Mouse (Mus musculus): ENCODE results near the gene Cped1. TPM values are rescaled to one million over a fixed set of nuclear protein-coding genes. Genes with fewer than 3 reads are reported as not detected.

Cped1 gene
- polyA plus RNA-seq, 1 experiment from 2014 or later: 25.0 TPM

DNA sequence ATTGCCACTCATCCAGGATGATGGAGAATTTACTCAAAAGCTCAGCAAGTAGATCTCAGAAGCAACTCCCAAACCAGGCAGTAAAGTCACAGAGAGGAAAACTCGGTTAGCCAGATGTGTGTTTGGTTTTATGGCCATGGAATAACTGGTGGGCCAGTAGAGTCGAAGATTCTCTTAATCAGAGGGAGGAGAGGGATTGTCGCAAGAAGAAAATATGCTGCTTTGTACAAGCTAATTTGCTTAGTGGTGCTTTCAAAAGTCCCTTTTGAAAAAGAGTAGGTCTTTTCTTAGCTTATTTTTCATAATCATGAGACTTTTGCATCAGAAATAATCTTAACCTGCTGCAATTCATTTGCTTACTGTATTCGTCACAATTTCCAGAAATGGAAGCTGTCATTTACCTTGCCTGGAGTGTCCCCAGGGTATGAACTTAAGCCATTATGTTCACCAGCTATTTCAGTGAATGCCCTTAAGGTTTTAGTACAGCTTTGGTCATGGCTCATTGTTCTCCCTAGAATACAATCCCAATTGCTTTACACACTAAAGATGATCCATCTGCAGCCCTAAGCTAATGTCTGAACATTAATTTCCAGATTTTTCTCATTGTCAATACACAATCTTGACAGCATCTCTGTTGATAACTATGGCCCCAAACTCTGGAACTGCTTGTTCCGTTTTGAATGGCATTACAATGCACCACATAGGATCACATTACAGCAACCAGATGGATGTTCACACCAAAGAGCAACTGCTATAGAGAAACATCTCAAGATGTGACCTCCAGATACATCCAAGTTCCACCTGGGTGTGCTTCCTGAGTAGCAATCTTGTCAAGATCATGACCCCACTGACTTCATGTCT, 282.3 kb downstream of the Cped1 start:
- H3K4me3 ChIP-seq (ENCODE audit: low read depth, low read length): no peak overlapping the region
- no peaks in the 10 kb centered on the region for H3K4me1 ChIP-seq (ENCODE audit: insufficient read depth, low read depth, low read length)
- H3K27me3 ChIP-seq (replicated peaks; ENCODE audit: insufficient read depth, low read length): no peaks in the 10 kb centered on the region
- TF ChIP-seq EP300 (IDR thresholded peaks at IDR 0.05): no peak
- no peak for TF ChIP-seq CTCF (IDR thresholded peaks at IDR 0.05)
- DNase-seq (ENCODE audit: low spot score) (no peak), ATAC-seq (no peak)
- no peak overlapping the region for H3K27ac ChIP-seq (ENCODE audit: low read length)
- H3K4me2 ChIP-seq (replicated peaks; ENCODE audit: low read depth, low read length): no peak overlapping the region
- H3K9me3 ChIP-seq (ENCODE audit: low read length): no peaks in the 10 kb centered on the region
- no peaks in the 10 kb centered on the region for H3K36me3 ChIP-seq (ENCODE audit: insufficient read depth, low read length)
- 70% methylated on average over 5 of the region's 5 CpGs for WGBS
- no peak overlapping the region for H3K9ac ChIP-seq (replicated peaks; ENCODE audit: low read depth)

DNA sequence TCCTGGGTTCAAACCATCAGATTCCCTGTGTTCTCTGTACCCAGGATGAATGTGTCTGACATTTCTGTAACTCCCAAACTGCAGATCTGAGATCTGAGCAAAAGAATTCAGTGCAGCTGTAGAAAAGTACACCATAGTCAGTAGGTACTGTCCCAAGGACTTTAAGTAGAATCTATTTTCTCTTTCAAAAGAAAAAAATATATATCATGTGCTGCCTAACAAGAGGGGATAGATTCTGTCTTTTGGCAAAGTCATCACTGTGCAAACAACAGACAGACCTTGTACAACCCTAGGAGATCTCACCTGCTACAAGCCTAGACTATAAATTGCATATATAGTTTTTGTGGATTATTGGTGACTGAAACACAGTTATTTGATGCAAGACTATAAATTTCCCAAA, 283.0 kb downstream of the Cped1 start:
- TF ChIP-seq EP300 (IDR thresholded peaks at IDR 0.05) (no peak), CTCF (IDR thresholded peaks at IDR 0.05) (no peak)
- DNase-seq (ENCODE audit: low spot score) (no peak), ATAC-seq (no peak)
- Histone ChIP-seq H3K36me3 (ENCODE audit: insufficient read depth, low read length) (no peaks in the 10 kb centered on the region), H3K9ac (replicated peaks; ENCODE audit: low read depth) (no peak overlapping the region), H3K4me1 (ENCODE audit: insufficient read depth, low read depth, low read length) (no peaks in the 10 kb centered on the region), H3K27me3 (replicated peaks; ENCODE audit: insufficient read depth, low read length) (no peaks in the 10 kb centered on the region), H3K27ac (ENCODE audit: low read length) (no peak overlapping the region), H3K9me3 (ENCODE audit: low read length) (no peaks in the 10 kb centered on the region), H3K4me3 (ENCODE audit: low read depth, low read length) (no peak overlapping the region), H3K4me2 (replicated peaks; ENCODE audit: low read depth, low read length) (no peak overlapping the region)

DNA sequence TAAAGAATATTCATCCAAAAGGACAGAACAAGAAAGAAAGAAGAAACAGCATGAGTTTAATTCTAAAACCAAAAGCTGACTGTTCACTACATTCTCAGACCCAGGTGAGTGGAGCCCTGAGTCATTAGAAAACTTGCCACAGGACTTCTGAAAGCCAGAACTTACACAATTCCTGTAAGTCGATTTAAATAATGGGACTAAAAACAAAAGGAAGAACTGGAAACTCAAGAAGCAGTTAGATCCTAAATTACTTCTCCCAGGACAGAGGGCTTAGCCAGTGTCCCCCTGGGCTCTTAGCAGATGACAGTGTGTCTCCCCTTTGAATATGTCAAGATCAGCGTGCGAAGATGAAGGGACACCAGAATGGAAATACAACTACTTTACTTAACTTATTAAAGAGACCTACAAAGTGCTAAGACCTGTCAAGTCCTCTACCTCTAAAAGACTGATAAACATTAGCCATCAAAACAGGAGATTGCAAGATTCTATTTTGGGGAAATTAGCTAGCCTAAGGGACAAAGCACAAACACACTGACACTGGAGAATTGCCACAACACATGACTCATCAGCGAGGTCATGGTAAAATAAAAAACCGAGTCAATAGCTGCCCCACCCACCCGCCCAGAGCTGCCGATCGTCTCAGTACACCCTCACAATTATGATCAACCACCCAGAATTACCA, 284.3 kb downstream of the Cped1 start:
- Histone ChIP-seq H3K36me3 (ENCODE audit: insufficient read depth, low read length) (no peaks in the 10 kb centered on the region), H3K4me1 (ENCODE audit: insufficient read depth, low read depth, low read length) (no peaks in the 10 kb centered on the region), H3K27me3 (replicated peaks; ENCODE audit: insufficient read depth, low read length) (no peaks in the 10 kb centered on the region), H3K4me2 (replicated peaks; ENCODE audit: low read depth, low read length) (no peak overlapping the region), H3K4me3 (ENCODE audit: low read depth, low read length) (no peak overlapping the region), H3K27ac (ENCODE audit: low read length) (no peak overlapping the region), H3K9me3 (ENCODE audit: low read length) (no peaks in the 10 kb centered on the region), H3K9ac (replicated peaks; ENCODE audit: low read depth) (no peak overlapping the region)
- DNase-seq (ENCODE audit: low spot score) (no peak), ATAC-seq (no peak)
- TF ChIP-seq EP300 (IDR thresholded peaks at IDR 0.05) (no peak), CTCF (IDR thresholded peaks at IDR 0.05) (no peak)
- WGBS: 63% methylated on average over 8 of the region's 8 CpGs

DNA sequence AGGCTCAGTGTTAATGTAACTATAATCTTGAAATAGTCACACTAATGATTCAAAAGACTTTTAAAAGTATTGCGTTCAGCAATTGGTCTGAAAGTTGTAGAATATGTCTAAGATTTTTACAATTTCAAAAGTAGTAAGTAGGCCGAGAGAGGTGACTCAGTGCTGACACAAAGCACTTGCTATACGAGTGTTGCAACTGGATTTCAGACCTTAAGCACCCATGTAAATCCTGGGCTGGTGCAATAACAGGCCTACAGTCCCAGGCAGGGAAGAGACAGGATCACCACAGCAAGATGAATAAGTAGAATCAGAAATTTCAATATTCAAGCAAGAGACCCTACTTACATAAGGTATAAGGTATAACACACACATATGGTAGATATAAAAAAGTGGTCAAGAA, 292.2 kb downstream of the Cped1 start:
- ATAC-seq: no peak
- H3K4me1 ChIP-seq (ENCODE audit: insufficient read depth, low read depth, low read length): no peaks in the 10 kb centered on the region; the same call in 1 of the 2 replicates
- 70% methylated on average over 3 of the region's 3 CpGs for WGBS
- no peak overlapping the region for H3K9ac ChIP-seq (replicated peaks; ENCODE audit: low read depth)
- no peak overlapping the region for H3K4me3 ChIP-seq (ENCODE audit: low read depth, low read length)
- no peak overlapping the region for H3K27ac ChIP-seq (ENCODE audit: low read length)
- TF ChIP-seq EP300 (IDR thresholded peaks at IDR 0.05) (no peak), CTCF (IDR thresholded peaks at IDR 0.05) (no peak)
- no peaks in the 10 kb centered on the region for H3K9me3 ChIP-seq (ENCODE audit: low read length)
- no peaks in the 10 kb centered on the region for H3K36me3 ChIP-seq (ENCODE audit: insufficient read depth, low read length)
- DNase-seq (ENCODE audit: low spot score): no peak
- H3K27me3 ChIP-seq (replicated peaks; ENCODE audit: insufficient read depth, low read length): no peaks in the 10 kb centered on the region
- H3K4me2 ChIP-seq (replicated peaks; ENCODE audit: low read depth, low read length): no peak overlapping the region

DNA sequence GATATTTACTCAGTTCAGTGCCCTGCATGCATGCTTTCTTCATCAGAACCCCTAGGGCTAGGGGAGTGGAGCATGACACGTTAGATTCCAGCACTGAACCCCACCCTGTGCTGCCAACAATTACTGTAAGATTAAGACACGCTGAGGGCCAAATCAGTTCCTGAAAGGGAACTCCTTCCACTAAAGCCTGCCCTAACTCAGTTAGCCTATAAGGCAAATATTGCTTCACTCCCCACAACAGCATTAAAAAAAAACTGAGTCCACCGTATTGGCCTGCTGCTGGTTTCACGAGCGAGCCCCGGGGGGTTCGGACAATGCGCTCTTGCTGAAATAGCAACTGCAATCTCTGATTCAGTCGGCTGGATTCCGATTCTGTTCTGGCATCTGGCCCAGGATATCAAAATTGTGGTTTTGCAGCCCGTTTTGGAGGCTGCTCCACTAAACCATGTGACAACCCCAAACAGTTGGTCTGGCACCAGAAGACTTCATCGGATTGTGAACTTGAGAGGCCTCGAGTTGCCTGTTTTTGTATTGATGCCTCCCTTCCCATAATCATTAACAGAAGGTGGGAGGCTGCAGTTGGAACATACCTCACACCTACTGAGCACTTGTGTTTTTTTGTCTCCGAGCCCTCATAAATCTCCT, 294.6 kb downstream of the Cped1 start:
- Histone ChIP-seq H3K4me2 (replicated peaks; ENCODE audit: low read depth, low read length) (no peak overlapping the region), H3K4me1 (ENCODE audit: insufficient read depth, low read depth, low read length) (no peaks in the 10 kb centered on the region; the same call in 1 of the 2 replicates), H3K27ac (ENCODE audit: low read length) (no peak overlapping the region), H3K9ac (replicated peaks; ENCODE audit: low read depth) (no peak overlapping the region), H3K36me3 (ENCODE audit: insufficient read depth, low read length) (no peaks in the 10 kb centered on the region), H3K27me3 (replicated peaks; ENCODE audit: insufficient read depth, low read length) (no peaks in the 10 kb centered on the region; the same call in 1 of the 2 replicates), H3K9me3 (ENCODE audit: low read length) (no peaks in the 10 kb centered on the region), H3K4me3 (ENCODE audit: low read depth, low read length) (no peak overlapping the region)
- 35% methylated on average over 14 of the region's 14 CpGs for WGBS
- DNase-seq (ENCODE audit: low spot score) (peak; percentile 64), ATAC-seq (peak; percentile 46)
- no peak for TF ChIP-seq EP300 (IDR thresholded peaks at IDR 0.05)
- no peak for TF ChIP-seq CTCF (IDR thresholded peaks at IDR 0.05)

DNA sequence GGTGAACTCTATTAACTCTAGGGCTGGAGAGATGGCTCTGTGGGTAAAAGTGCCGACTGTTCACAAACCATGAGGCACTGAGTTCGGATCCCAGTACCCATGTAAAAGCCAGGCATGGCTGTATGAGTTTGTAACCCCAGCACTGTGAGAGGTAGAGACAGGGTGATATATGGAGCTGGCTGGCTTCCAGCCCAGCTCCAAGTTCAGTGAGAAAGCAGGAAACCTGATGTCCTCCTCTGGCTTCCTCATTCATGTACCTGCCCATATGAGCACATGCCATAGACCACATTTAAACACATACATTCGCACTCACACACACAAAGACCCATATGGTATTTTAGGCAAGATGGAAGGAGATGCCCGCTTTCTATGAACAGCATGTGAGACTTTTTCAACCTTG, 296.7 kb downstream of the Cped1 start:
- H3K9me3 ChIP-seq (ENCODE audit: low read length): no peaks in the 10 kb centered on the region
- H3K4me3 ChIP-seq (ENCODE audit: low read depth, low read length): no peak overlapping the region
- WGBS: 84% methylated on average over 4 of the region's 4 CpGs
- no peaks in the 10 kb centered on the region; the same call in 1 of the 2 replicates for H3K4me1 ChIP-seq (ENCODE audit: insufficient read depth, low read depth, low read length)
- H3K4me2 ChIP-seq (replicated peaks; ENCODE audit: low read depth, low read length): no peak overlapping the region
- no peaks in the 10 kb centered on the region for H3K36me3 ChIP-seq (ENCODE audit: insufficient read depth, low read length)
- H3K27ac ChIP-seq (ENCODE audit: low read length): no peak overlapping the region
- TF ChIP-seq EP300 (IDR thresholded peaks at IDR 0.05): no peak
- TF ChIP-seq CTCF (IDR thresholded peaks at IDR 0.05): no peak
- H3K9ac ChIP-seq (replicated peaks; ENCODE audit: low read depth): no peak overlapping the region
- H3K27me3 ChIP-seq (replicated peaks; ENCODE audit: insufficient read depth, low read length): peaks cover under 1% of the 10 kb centered on the region; the same call in 1 of the 2 replicates
- ATAC-seq (no peak), DNase-seq (ENCODE audit: low spot score) (no peak)
